Mouse (Mus musculus): ENCODE results near the gene Rpusd3.

GRCm38 (mm10) chr6:113457952-113458534 is 38.9 kb upstream of the Rpusd3 start, which contains the start of gene Il17re:
- TF ChIP-seq POLR2A (IDR thresholded peaks at IDR 0.05; ENCODE audit: extremely low read depth, insufficient read depth, low read length) (no peak), CTCF (IDR thresholded peaks at IDR 0.05; ENCODE audit: low read depth, low read length) (no peak)

Data from liver, adult 2 months (tissue).